Mouse (Mus musculus): ENCODE measurements around the gene Ube2d2b. TPM values are rescaled to one million over a fixed set of nuclear protein-coding genes. Genes with fewer than 3 reads are reported as not detected.

Gene Ube2d2b
- polyA plus RNA-seq, 2 experiments = 0.05 TPM; not detected in 1

DNA sequence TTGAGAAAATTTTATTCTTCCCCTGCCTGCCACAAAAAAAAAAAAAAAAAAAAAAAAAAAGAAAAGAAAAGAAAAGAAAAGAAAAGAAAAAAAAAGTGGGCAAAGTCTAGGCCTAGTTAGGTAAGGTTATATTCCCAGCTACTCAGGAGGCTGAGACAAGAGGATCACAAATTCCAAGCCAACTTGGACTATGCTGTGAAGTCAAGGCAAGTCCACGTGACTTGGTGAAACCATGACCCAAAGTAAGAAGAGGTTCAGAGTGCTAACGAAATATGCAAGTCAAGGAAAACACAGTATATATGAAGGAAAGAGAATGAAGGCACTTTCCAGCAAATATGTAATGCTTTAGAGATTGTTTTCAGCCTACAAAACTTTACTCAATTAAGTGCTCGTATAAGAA is 37.4 kb upstream of the Ube2d2b start:
- TF ChIP-seq EP300 (IDR thresholded peaks at IDR 0.05; ENCODE audit: low read depth) = no peak
- no peak for TF ChIP-seq CTCF (IDR thresholded peaks at IDR 0.05; ENCODE audit: low read depth)
- Histone ChIP-seq H3K36me3 (replicated peaks; ENCODE audit: control insufficient read depth, insufficient read depth, low read depth) (peaks cover 49% of the 10 kb centered on the region), H3K9ac (replicated peaks) (no peak overlapping the region), H3K9me3 (ENCODE audit: control insufficient read depth, low read length) (no peaks in the 10 kb centered on the region), H3K27me3 (ENCODE audit: control insufficient read depth, insufficient read depth, low read length) (no peaks in the 10 kb centered on the region), H3K4me2 (ENCODE audit: low read depth) (no peak overlapping the region), H3K4me3 (ENCODE audit: insufficient read depth in 1 of 2, low read depth in 2 of 2, low read length in 2 of 2) (no peak overlapping the region), H3K27ac (no peak overlapping the region), H3K4me1 (replicated peaks; ENCODE audit: control insufficient read depth in 2 of 2, insufficient read depth in 2 of 2, low read length in 1 of 2) (no peaks in the 10 kb centered on the region)
- no peak for DNase-seq (ENCODE audit: low read depth in 3 of 3, low spot score in 3 of 3)
- 90% methylated on average over 3 of the region's 3 CpGs for WGBS (ENCODE audit: insufficient replicate concordance)
- ATAC-seq (ENCODE audit: insufficient read depth) = no peak

DNA sequence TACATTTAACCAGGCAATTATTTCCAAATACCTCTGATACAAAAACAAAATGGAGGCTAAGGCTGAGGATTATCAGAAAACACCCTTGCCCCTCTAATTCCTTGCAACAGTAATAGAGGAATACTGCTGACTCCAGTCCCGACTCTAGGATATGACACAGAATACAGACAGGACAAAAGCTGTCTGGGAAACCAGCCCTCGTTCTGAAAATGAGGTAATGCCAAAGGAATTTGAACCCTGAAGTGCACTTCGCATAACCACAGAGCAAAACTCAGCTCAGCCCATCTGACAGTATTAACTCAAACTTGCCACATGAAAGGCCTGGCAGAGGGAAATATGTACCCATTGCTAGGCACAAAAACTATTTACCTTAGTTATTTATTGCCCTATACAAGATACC is 36.6 kb upstream of the Ube2d2b start:
- Histone ChIP-seq H3K4me3 (ENCODE audit: insufficient read depth in 1 of 2, low read depth in 2 of 2, low read length in 2 of 2) (no peak overlapping the region), H3K9ac (replicated peaks) (no peak overlapping the region), H3K4me1 (replicated peaks; ENCODE audit: control insufficient read depth in 2 of 2, insufficient read depth in 2 of 2, low read length in 1 of 2) (no peaks in the 10 kb centered on the region), H3K4me2 (ENCODE audit: low read depth) (no peak overlapping the region), H3K27me3 (ENCODE audit: control insufficient read depth, insufficient read depth, low read length) (no peaks in the 10 kb centered on the region), H3K27ac (no peak overlapping the region), H3K36me3 (replicated peaks; ENCODE audit: control insufficient read depth, insufficient read depth, low read depth) (peaks cover 50% of the 10 kb centered on the region), H3K9me3 (ENCODE audit: control insufficient read depth, low read length) (no peaks in the 10 kb centered on the region)
- TF ChIP-seq CTCF (IDR thresholded peaks at IDR 0.05; ENCODE audit: low read depth) = no peak
- TF ChIP-seq EP300 (IDR thresholded peaks at IDR 0.05; ENCODE audit: low read depth) = no peak
- DNase-seq (ENCODE audit: low read depth in 3 of 3, low spot score in 3 of 3) (no peak), ATAC-seq (ENCODE audit: insufficient read depth) (no peak)
- WGBS (ENCODE audit: insufficient replicate concordance) = 46% methylated on average over 3 of the region's 3 CpGs

DNA sequence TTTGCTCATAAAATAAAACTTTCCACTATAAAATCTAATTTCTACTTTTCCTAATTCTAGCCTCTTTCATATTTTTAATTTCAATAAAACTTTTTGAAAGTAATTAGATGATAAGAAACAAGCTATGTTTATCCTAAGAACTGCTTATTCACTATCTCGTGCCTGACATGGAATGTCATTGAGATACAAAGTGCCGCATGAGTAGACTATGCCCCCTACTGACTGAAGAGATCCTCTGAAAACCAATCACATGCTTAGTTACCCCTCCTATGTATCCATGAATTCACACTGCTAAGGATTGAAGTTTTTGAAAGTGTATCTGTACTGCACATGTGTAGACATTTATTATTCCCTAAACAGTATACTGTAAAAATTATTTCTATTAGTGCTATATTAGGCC is 36.0 kb upstream of the Ube2d2b start:
- Histone ChIP-seq H3K27me3 (ENCODE audit: control insufficient read depth, insufficient read depth, low read length) (no peaks in the 10 kb centered on the region), H3K27ac (no peak overlapping the region), H3K4me3 (ENCODE audit: insufficient read depth in 1 of 2, low read depth in 2 of 2, low read length in 2 of 2) (no peak overlapping the region), H3K4me1 (replicated peaks; ENCODE audit: control insufficient read depth in 2 of 2, insufficient read depth in 2 of 2, low read length in 1 of 2) (no peaks in the 10 kb centered on the region), H3K9me3 (ENCODE audit: control insufficient read depth, low read length) (no peaks in the 10 kb centered on the region), H3K4me2 (ENCODE audit: low read depth) (no peak overlapping the region), H3K36me3 (replicated peaks; ENCODE audit: control insufficient read depth, insufficient read depth, low read depth) (peaks cover 56% of the 10 kb centered on the region), H3K9ac (replicated peaks) (no peak overlapping the region)
- DNase-seq (ENCODE audit: low read depth in 3 of 3, low spot score in 3 of 3) (no peak), ATAC-seq (ENCODE audit: insufficient read depth) (no peak)
- TF ChIP-seq EP300 (IDR thresholded peaks at IDR 0.05; ENCODE audit: low read depth) (no peak), CTCF (IDR thresholded peaks at IDR 0.05; ENCODE audit: low read depth) (peak; percentile 37; the same call in 1 of the 2 replicates)
- 31% methylated on average over 2 of the region's 2 CpGs for WGBS (ENCODE audit: insufficient replicate concordance)

DNA sequence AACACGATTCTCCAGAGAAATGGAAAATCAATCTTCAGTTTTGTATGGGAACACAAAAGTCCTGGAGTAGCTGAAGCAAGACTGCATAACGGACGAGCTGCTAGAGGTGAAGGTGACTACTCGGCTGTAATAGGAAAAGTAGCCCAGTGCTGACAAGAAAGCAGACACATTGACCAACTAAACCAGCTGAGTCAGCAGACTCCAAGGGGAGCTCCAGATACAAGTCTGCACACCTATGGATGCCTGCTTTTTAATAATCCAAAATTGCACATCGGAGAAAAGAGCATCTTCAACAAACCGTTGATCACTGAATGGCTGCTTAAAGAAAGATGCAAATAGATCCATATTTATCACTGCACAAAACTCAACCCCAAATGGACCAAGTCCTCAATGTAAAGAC is 31.6 kb upstream of the Ube2d2b start:
- ATAC-seq (ENCODE audit: insufficient read depth) = no peak
- Histone ChIP-seq H3K27ac (no peak overlapping the region), H3K4me2 (ENCODE audit: low read depth) (no peak overlapping the region), H3K4me3 (ENCODE audit: insufficient read depth in 1 of 2, low read depth in 2 of 2, low read length in 2 of 2) (no peak overlapping the region), H3K4me1 (replicated peaks; ENCODE audit: control insufficient read depth in 2 of 2, insufficient read depth in 2 of 2, low read length in 1 of 2) (no peaks in the 10 kb centered on the region), H3K27me3 (ENCODE audit: control insufficient read depth, insufficient read depth, low read length) (no peaks in the 10 kb centered on the region), H3K9me3 (ENCODE audit: control insufficient read depth, low read length) (no peaks in the 10 kb centered on the region), H3K9ac (replicated peaks) (no peak overlapping the region), H3K36me3 (replicated peaks; ENCODE audit: control insufficient read depth, insufficient read depth, low read depth) (peaks cover 46% of the 10 kb centered on the region)
- 87% methylated on average over 6 of the region's 6 CpGs for WGBS (ENCODE audit: insufficient replicate concordance)
- TF ChIP-seq EP300 (IDR thresholded peaks at IDR 0.05; ENCODE audit: low read depth) = no peak
- TF ChIP-seq CTCF (IDR thresholded peaks at IDR 0.05; ENCODE audit: low read depth) = no peak
- DNase-seq (ENCODE audit: low read depth in 3 of 3, low spot score in 3 of 3) = no peak

DNA sequence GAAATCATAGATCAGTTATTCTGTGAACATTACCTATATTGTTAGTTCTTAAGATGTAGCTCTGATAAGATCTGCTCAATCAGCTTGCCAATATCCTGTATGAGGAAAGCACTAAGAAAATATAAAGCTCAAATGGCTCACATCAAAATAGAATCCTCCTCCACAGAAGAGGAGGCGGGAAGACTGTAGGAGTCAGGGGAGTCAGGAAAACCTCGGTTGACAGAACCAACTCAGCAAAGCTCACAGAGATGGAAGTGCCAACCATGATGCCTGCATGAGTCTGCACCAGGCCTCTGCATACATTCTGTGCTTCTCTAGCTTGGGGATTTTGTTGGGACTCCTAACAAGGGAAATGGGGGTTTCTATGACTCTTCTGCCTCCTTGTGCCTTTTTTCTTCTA is 28.7 kb upstream of the Ube2d2b start:
- Histone ChIP-seq H3K27me3 (ENCODE audit: control insufficient read depth, insufficient read depth, low read length) (no peaks in the 10 kb centered on the region), H3K4me1 (replicated peaks; ENCODE audit: control insufficient read depth in 2 of 2, insufficient read depth in 2 of 2, low read length in 1 of 2) (no peaks in the 10 kb centered on the region), H3K9ac (replicated peaks) (no peak overlapping the region), H3K4me3 (ENCODE audit: insufficient read depth in 1 of 2, low read depth in 2 of 2, low read length in 2 of 2) (no peak overlapping the region), H3K4me2 (ENCODE audit: low read depth) (no peak overlapping the region), H3K9me3 (ENCODE audit: control insufficient read depth, low read length) (no peaks in the 10 kb centered on the region), H3K36me3 (replicated peaks; ENCODE audit: control insufficient read depth, insufficient read depth, low read depth) (peaks cover 30% of the 10 kb centered on the region), H3K27ac (no peak overlapping the region)
- DNase-seq (ENCODE audit: low read depth in 3 of 3, low spot score in 3 of 3) (no peak), ATAC-seq (ENCODE audit: insufficient read depth) (no peak)
- 81% methylated on average over 2 of the region's 2 CpGs for WGBS (ENCODE audit: insufficient replicate concordance)
- no peak for TF ChIP-seq CTCF (IDR thresholded peaks at IDR 0.05; ENCODE audit: low read depth)
- no peak for TF ChIP-seq EP300 (IDR thresholded peaks at IDR 0.05; ENCODE audit: low read depth)
